Comparison of ENCODE assay signal across 8 mouse cellular contexts in genomic region chr7:34671911-34672310, GRCm38 (mm10). TPM values are rescaled to one million over a fixed set of nuclear protein-coding genes. Genes with fewer than 3 reads are reported as not detected.
DNase-seq lines count a peak whose midpoint lies in the region; ATAC-seq and TF ChIP-seq lines count a peak whose summit lies in the region.

No protein-coding gene starts in this region.

- no peak overlapping the region for H3K4me2 ChIP-seq in forebrain, embryonic 15.5 days (replicated peaks)

- TF ChIP-seq EP300 in ES-Bruce4 (IDR thresholded peaks at IDR 0.05; ENCODE audit: insufficient read depth, low read depth, low read length): peak; percentile 74

- no peak overlapping the region for H3K27ac ChIP-seq in ES-Bruce4 (ENCODE audit: insufficient read depth, low read length)
- H3K27ac ChIP-seq in forebrain, embryonic 15.5 days (replicated peaks): no peak overlapping the region
- H3K27ac ChIP-seq in hindbrain, embryonic 10.5 days: no peak overlapping the region
- H3K27ac ChIP-seq in layer of hippocampus, adult 2 months: no peak overlapping the region

- peak; percentile 100 for TF ChIP-seq CTCF in ES-Bruce4 (IDR thresholded peaks at IDR 0.05; ENCODE audit: low read depth, low read length)
- peak; percentile 99 for TF ChIP-seq CTCF in layer of hippocampus, adult 2 months (conservative IDR thresholded peaks at IDR 0.05)
- peak; percentile 100 for TF ChIP-seq CTCF in lung, adult 2 months (IDR thresholded peaks at IDR 0.05; ENCODE audit: insufficient read depth, low read length)

- no peaks in the 10 kb centered on the region for H3K9me3 ChIP-seq in ES-Bruce4 (replicated peaks; ENCODE audit: control insufficient read depth, insufficient read depth, low read length, poor library complexity, severe bottlenecking)
- H3K9me3 ChIP-seq in forebrain, embryonic 15.5 days: no peaks in the 10 kb centered on the region
- no peaks in the 10 kb centered on the region for H3K9me3 ChIP-seq in hindbrain, embryonic 10.5 days

- H3K9ac ChIP-seq in ES-Bruce4 (ENCODE audit: low read depth, poor library complexity, severe bottlenecking): no peak overlapping the region
- H3K9ac ChIP-seq in forebrain, embryonic 15.5 days (replicated peaks): no peak overlapping the region

- TF ChIP-seq POLR2A in ES-Bruce4 (IDR thresholded peaks at IDR 0.05; ENCODE audit: insufficient read depth, low read length): no peak
- TF ChIP-seq POLR2A in lung, adult 2 months (IDR thresholded peaks at IDR 0.05; ENCODE audit: borderline replicate concordance, extremely low read depth, low read depth, low read length): no peak

- H3K27me3 ChIP-seq in ES-Bruce4 (ENCODE audit: control insufficient read depth, insufficient read depth, low read length, poor library complexity, severe bottlenecking): no peaks in the 10 kb centered on the region
- peaks cover 32% of the 10 kb centered on the region for H3K27me3 ChIP-seq in forebrain, embryonic 15.5 days
- H3K27me3 ChIP-seq in hindbrain, embryonic 10.5 days (ENCODE audit: insufficient read depth, poor library complexity, severe bottlenecking): peaks cover 41% of the 10 kb centered on the region

- H3K4me1 ChIP-seq in ES-Bruce4 (ENCODE audit: control insufficient read depth, insufficient read depth, low read length): peaks cover 13% of the 10 kb centered on the region
- peaks cover 11% of the 10 kb centered on the region for H3K4me1 ChIP-seq in forebrain, embryonic 15.5 days
- H3K4me1 ChIP-seq in hindbrain, embryonic 10.5 days (replicated peaks): peaks cover 41% of the 10 kb centered on the region
- H3K4me1 ChIP-seq in lung, adult 2 months (ENCODE audit: control insufficient read depth, insufficient read depth, low read length): 0 out of 2 replicates have a peak, but pooled peaks cover 2% of the 10 kb centered on the region

- peak; percentile 64 for DNase-seq in c-Kit-positive CD71-positive TER-119-positive erythroid progenitor cells, embryonic 14.5 days (ENCODE audit: low spot score)
- DNase-seq in hindbrain, embryonic 10.5 days (ENCODE audit: low spot score): peak; percentile 90
- DNase-seq in layer of hippocampus, adult 2 months (ENCODE audit: low spot score in 2 of 2): peak; percentile 87 to 96
- DNase-seq in lung, adult 2 months: peak; percentile 85
- DNase-seq in testis, postnatal 10 days (ENCODE audit: low spot score): peak; percentile 96

- WGBS in forebrain, embryonic 15.5 days: under 1% methylated on average over 6 of the region's 6 CpGs
- WGBS in hindbrain, embryonic 10.5 days: 2% methylated on average over 6 of the region's 6 CpGs
- whole genome bisulfite sequencing in lung, adult 2 months: 2% methylated on average over 6 of the region's 6 CpGs

- no peaks in the 10 kb centered on the region for H3K36me3 ChIP-seq in ES-Bruce4 (ENCODE audit: control insufficient read depth, insufficient read depth, low read length, poor library complexity, severe bottlenecking)
- H3K36me3 ChIP-seq in forebrain, embryonic 15.5 days: no peaks in the 10 kb centered on the region
- H3K36me3 ChIP-seq in hindbrain, embryonic 10.5 days: no peaks in the 10 kb centered on the region

- ATAC-seq in forebrain, embryonic 15.5 days (replicated peaks): peak; percentile 69
- ATAC-seq in neutrophil, adult 5-6 weeks (ENCODE audit: extremely low read depth, insufficient number of reproducible peaks, low FRiP score, poor library complexity, severe bottlenecking): peak; percentile 58

- H3K4me3 ChIP-seq in ES-Bruce4 (ENCODE audit: low read depth, low read length): no peak overlapping the region
- H3K4me3 ChIP-seq in forebrain, embryonic 15.5 days: no peak overlapping the region
- no peak overlapping the region for H3K4me3 ChIP-seq in hindbrain, embryonic 10.5 days
- H3K4me3 ChIP-seq in layer of hippocampus, adult 2 months: no peak overlapping the region
- no peak overlapping the region for H3K4me3 ChIP-seq in lung, adult 2 months (replicated peaks; ENCODE audit: extremely low read depth, low read depth, low read length)

RNA-seq across cellular contexts. Expression of gene Kctd15, which starts 15.4 kb away (rescaled TPM):
- polyA plus RNA-seq in ES-Bruce4 (2011; ENCODE audit: insufficient read depth, insufficient read length, low read depth, missing spikeins): 23.9 and 33.7 TPM in 2 replicates
- 27.7 and 29.0 TPM in 2 replicates for polyA plus RNA-seq in forebrain, embryonic 15.5 days (2015; fragmentation: Nextera tagmentation; extraction: Ambion mirVana)
- polyA plus RNA-seq in hindbrain, embryonic 10.5 days (2016; fragmentation: Nextera tagmentation; extraction: Ambion mirVana): 43.3 and 45.0 TPM in 2 replicates
- 10 to 100 TPM; 11.2 to 11.5 TPM for total RNA-seq in layer of hippocampus, adult 2 months (2021)
- polyA plus RNA-seq in lung, adult 2 months (2012; rRNA removed): 25.1 and 27.5 TPM in 2 replicates
- total RNA-seq in neutrophil, adult 5-6 weeks (2017): not detected in 2 replicates
